Mouse (Mus musculus): ENCODE data around the gene Ifitm6.
"Not testable (repeated sequence)": the region's sequence is repeated elsewhere in the genome, so short reads cannot be mapped to it uniquely, and the experiment has no call there.

The Ifitm6 gene

DNA sequence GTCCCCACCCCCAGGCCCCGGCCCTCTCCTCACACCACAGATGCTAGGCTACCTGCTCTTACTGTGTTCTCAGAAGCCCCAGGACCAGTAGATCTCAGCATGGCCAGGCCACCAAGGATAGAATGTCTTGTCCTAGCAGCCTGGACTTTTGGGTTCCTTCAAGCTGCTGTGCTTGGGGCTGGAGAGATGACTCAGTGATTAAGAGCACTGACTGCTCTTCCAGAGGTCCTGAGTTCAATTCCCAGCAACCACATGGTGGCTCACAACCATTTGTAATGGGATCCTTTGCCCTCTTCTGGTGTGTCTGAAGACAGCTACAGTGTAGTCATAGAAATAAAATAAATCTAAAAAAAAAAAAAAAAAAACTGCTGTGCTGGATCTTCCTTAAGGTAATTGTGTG is at the start of gene Ifitm6:
TSS of gene Ifitm6 (minus strand) at position 101 of the 400 bp plus-strand sequence.
- DNase-seq (ENCODE audit: low spot score), result not testable (repeated sequence)

DNA sequence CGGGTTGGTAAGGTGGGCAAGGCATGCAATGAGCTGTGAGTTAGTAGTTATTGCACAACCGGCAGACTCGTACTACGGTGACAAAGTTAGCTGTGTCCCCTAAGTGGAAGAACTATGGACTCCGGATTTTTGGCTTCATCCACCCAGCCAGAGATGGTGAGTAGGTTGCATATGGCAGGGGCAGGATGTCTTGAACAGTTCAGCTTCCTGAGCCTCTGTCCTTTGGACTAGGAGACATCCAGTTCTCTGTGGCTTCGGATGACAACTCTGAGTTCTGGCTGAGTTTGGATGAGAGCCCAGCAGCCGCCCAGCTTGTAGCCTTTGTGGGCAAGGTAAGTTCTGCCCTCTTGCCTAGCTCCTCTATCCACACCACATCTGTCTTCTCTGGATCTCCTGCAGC is 46.9 kb upstream of the Ifitm6 start:
- DNase-seq (ENCODE audit: low spot score), result no peak

DNA sequence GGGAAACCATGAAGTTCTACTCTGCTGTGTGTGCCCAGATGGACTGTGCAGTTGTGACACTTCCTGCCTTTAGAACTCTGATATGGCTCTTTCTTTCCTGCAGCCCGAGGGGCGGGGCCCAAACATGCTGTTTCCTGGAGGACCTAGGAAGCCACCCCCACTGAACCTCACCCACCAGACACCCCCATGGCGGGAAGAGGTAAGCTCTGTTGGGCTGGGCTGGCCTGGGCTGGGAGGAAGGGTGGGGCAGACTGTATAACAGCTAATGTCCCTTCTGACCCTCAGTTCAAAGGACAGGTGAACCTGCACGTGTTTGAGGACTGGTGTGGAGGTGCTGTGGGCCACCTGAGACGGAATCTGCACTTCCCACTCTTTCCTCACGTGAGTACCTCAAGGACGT is 46.5 kb upstream of the Ifitm6 start:
- no peak for DNase-seq (ENCODE audit: low spot score)

DNA sequence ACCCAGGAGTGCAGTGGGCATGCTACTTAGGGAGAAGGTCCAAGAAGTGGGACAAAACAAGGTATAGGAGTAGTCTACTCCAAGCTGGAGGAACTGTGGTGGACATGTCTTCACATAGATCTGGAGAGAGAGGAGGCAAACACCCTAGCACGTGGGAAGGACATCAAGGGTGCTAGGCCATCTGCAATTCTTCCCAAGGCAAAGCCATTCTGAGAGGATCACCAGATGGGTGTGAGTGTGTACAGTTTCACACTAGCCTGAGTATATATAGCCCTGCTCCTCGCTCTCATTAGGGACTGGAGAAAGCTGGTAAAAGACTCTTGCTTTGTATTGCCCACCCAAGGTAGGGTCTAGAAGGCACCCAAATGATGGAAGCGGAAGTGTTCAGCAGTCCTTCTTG is 45.6 kb upstream of the Ifitm6 start:
- DNase-seq (ENCODE audit: low spot score), result no peak

DNA sequence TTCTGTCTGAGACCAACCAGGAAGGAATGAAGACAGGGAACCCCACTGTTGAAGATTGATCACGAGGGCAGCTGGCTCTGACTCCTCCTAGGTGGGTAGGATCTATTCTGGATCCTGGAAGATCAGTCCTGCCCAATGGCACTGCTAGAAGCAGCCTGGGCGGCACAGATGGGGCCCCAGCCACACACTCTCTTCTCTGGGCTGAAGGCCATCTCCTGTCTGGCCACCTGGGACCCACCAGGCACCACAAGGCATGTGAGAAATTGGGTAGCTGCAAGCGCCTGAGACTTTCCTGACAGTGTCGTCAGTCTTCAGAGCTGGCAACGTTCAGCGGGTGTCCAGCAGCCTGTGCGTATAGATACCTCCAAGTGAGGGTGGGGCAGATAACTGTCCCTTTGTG is 44.8 kb upstream of the Ifitm6 start:
- DNase-seq (ENCODE audit: low spot score), result no peak

GRCm38 (mm10) chr7:141061269-141061692 is 43.6 kb upstream of the Ifitm6 start:
- DNase-seq (ENCODE audit: low spot score), result no peak

GRCm38 (mm10) chr7:141060426-141061242 is 42.9 kb upstream of the Ifitm6 start, which contains the start of gene B4galnt4:
Gene B4galnt4 (plus strand): TSS chr7:141061104.
- DNase-seq (ENCODE audit: low spot score), result peak; percentile 53

DNA sequence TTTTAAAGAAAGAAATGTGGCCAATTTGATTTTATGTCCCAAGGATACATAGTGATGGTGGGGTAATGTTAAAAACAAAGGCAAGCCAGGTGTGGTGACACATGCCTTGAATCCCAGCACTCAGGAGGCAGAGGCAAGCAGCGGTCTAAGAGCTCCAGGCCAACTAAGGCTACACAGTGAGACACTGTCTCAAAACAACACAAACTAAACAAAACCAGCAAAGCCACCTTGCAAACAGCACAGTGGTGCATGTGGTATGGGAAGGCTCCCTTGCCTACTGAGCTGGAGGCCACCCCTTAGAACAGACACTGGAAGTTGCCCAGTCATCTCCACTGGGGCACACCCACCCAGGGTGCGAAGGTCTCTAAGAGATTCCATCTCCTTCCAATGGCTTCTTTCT is 42.2 kb upstream of the Ifitm6 start:
- DNase-seq (ENCODE audit: low spot score), result peak; percentile 56

GRCm38 (mm10) chr7:141058601-141059341 is 41.0 kb upstream of the Ifitm6 start:
- no peak for DNase-seq (ENCODE audit: low spot score)

DNA sequence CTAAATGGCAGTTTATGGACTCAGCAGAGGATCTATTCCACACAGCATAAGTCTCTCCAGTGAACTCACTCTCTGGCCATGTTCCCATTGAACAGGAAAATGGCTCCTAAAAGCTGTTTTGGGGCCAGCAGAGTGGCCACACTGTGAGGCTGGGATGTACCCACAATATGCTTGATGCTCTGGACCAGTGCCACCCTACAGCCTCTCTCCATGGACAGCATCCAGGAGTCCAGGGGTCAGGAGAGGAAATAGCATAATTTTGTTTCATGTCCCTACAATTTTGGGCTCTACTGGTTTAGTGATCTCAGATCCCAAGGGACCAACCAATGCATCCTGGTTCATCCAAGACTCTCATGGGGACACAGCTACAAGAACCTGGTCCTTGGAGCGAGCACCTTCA is 39.8 kb upstream of the Ifitm6 start:
- DNase-seq (ENCODE audit: low spot score), result no peak

DNA sequence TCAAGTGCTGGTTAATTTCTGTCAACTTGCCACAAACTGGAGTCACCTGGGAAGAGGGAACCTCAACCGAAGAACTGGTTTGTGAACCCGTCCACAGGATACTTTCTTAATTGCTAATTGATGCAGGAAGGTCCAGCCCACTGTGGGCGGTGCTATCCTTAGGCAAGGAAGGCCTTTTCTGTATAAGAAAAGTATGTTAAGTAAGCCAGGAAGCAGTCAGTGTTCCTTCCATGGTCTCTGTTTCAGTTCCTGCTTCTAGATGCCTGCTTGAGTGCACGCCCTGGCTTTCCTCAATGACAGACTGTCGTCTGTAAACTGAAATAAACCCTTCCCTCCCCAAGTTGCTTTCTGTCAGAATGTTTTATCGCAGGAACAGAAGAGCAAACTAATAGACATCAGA is 39.3 kb upstream of the Ifitm6 start:
- DNase-seq (ENCODE audit: low spot score), result no peak

GRCm38 (mm10) chr7:141055785-141056184 is 38.1 kb upstream of the Ifitm6 start:
- DNase-seq (ENCODE audit: low spot score), result no peak

GRCm38 (mm10) chr7:141052421-141052820 is 34.7 kb upstream of the Ifitm6 start:
- DNase-seq (ENCODE audit: low spot score), result no peak

DNA sequence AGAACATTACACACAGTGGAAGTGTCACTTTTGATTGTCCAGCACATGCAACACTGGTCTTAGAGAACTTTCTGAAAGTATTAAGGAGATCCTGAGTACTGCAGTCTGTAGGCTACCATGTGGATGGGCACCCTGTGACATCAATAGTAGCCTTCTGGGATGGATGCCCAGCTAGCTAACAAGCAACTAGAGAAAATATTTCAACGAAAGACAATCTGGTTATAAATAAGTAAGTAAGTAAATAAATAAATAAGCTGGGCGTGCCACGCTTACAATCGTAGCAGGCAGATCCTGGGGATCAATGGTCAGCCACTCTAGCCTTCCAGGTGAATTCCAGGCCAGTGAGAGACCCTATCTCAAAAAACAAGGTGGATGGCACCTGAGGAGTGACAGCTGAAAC is 34.3 kb upstream of the Ifitm6 start:
- no peak for DNase-seq (ENCODE audit: low spot score)

GRCm38 (mm10) chr7:141051060-141051685 is 33.4 kb upstream of the Ifitm6 start:
- DNase-seq (ENCODE audit: low spot score), result no peak

DNA sequence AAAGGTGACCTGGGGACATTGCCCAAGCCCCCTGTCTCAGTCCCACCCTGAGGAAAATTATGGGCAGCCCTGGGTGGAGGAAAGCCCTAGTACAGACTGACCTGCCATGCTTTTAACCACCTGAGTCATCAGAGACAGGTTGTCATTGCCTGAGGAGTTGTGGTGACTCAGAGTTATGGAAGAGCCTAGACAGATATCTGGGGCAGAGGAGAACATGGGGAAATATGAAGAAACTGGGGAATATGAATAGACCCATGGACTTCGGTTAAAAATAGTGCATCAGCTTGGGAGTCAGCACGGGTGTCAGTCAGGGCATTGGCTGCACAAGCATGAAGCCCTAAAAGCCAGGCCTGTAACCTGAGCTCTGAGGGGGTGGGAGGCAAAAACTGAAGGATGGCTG is 31.6 kb upstream of the Ifitm6 start:
- DNase-seq (ENCODE audit: low spot score), result no peak

GRCm38 (mm10) chr7:141048226-141049218 is 30.8 kb upstream of the Ifitm6 start:
- DNase-seq (ENCODE audit: low spot score), result peak; percentile 86

- peak; percentile 69 for DNase-seq (ENCODE audit: low spot score)
These were observed 30.0 kb upstream of the Ifitm6 start for GRCm38 (mm10) chr7:141047581-141048225.

- DNase-seq (ENCODE audit: low spot score), result no peak
These were observed 29.3 kb upstream of the Ifitm6 start for GRCm38 (mm10) chr7:141046931-141047580.

DNA sequence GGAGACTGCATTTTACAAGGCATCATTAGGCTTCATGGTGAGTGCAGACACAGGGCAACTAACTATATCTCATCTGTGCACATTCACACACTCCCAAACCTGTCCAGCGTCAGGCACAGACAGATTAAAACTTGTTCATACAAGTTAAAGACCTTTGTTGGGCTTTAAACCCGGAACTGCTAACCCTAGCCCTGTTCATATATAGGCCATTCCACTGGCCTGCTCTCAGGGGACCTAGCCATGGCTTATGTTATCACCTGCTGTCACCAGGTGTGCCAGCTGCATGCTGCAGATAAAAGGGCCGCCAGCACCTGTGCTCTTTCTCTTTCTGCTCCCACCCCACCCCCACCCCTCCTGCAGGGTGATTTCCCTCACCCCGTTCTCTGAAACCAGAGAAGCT is 24.8 kb upstream of the Ifitm6 start:
- DNase-seq (ENCODE audit: low spot score), result no peak

DNA sequence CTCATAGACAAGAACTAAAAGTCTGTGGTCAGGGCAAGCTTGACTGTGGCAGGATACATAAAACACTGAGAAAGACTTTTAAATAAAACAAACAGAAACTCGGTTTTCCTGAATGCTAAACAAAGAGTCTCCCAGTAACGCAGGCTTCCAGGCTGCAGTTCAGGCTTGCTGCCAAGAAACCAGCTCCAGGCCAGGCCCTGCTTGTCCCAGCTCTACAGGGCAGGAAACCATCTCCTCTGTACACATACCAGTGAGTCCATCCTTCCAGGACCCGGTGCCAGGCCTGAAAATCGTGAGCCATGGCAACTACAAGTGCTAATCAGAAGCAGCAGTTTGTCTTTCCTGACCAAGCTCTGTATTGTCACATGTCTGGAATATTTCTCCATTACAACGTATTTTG is 23.9 kb upstream of the Ifitm6 start:
- peak; percentile 73 for DNase-seq (ENCODE audit: low spot score)
